Mouse (Mus musculus) heart, postnatal 4 days (tissue): Measurements from ENCODE around the gene Bad. TPM values are rescaled to one million over a fixed set of nuclear protein-coding genes. Genes with fewer than 3 reads are reported as not detected.
A peak's percentile ranks its signal among the peaks of the same experiment; 100 is the strongest.
"Not testable (repeated sequence)": the region's sequence is repeated elsewhere in the genome, so short reads cannot be mapped to it uniquely, and the experiment has no call there.

Experiments
- DNase-seq: peaks from one replicate; pipeline ENCODE4 v3.0.0; 2021
- total RNA-seq, 2 experiments: library from RNA; stranded (reverse); gene quantifications; 2 replicates each; pipeline ENCODE4 v1.2.3; 2021

The Bad gene
- 10 to 100 TPM; 29.6 to 30.5 TPM for total RNA-seq

DNA sequence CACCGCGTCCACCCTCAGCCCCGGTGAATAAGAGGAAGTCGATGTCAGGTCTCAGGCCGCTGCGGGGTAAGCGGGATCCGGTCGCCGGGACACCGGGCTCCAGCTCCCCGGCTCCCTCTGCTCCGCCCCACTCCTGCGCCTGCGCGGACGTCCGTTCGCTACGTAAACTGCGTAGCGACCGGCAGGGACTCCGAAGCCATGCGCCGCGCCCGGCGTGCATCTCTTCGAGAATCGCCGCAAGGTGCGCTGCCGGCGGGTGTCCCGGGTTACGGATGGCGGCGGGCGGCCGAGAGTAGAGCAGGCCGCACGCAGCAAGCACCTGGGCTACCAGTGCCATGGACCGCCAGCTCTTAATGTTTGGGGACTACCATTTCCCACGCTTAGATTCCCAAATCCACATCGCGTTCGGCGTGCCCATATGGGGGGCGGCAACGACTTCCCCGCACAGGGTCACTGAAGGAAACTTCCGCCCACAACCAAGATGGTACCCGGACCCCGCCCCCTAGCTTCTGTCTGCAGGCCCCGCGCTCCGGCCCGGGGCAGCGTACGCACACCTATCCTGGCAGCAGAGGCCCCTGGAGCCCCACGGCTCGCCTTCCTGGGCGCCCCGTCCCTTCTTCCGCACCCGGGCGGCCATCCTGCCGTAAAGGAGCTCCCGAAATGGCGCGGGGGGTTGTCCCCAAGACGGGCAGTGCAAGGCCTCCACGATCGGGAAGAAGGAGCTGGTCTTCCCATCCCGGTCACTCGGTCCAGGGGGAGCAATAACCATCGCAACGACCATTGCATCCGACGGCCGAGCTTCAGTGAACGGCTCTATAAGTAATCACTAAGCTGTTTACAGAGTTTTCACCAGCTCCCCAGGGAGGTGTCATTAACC lies at the start of gene Bad:
Gene Bad, plus strand, starts transcription at position 490 of the 877 bp plus-strand sequence.
- peak; percentile 97 for DNase-seq

DNA sequence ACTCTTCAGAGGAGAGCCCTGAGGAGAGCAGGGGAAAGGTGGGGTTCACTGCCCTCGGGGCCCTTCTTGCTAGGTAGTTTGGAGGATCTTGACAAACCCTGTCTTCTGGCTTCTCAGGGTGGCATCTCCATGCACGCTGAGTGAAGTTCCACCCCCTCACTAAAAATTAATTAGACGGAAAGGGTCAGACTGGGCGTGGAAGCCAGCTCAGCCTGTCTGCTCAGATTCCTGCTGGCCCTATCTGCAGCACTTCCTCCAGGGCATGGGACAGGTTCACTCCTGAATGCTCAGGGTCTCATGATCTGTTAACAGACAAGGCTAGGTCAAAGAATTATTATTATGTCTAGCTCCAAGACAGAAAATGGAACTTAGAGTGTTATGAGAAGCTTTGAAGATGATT lies 49.1 kb upstream of the Bad start:
- DNase-seq = no peak

DNA sequence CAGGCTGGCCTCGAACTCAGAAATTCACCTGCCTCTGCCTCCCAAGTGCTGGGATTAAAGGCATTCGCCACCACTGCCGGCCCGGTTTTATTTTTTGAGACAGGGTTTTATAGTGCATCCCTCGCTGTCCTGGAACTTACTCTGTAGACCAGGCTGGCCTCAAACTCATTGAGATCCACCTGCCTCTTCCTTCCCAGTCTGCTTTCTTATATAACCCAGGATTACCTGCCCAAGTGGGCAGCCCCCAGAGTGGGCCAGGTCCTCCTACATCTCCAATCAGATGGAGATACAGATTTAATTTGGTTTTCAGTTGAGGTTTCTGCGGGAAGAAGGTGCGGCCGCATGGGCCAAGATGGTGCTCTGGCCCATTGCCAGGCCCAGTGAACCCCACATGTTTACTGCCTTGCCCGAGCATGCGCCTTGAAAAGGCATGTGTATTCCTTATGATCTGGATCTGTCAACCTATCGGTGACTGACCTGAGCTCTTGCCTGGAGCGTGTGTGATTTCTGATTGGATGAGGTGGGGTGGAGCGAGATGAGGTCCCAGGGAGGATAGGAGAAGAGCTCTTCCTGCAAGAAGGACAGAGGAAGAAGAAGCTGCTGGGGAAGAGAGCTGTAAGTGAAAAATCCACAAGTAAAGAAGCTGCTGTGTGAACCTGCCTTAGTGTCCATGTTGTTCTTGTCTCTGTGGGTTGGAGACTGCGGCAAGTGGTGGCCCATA lies 47.8 kb upstream of the Bad start:
- no peak for DNase-seq

- not testable (repeated sequence) for DNase-seq
These were observed 45.9 kb upstream of the Bad start for GRCm38 (mm10) chr19:6895608-6896305.

DNA sequence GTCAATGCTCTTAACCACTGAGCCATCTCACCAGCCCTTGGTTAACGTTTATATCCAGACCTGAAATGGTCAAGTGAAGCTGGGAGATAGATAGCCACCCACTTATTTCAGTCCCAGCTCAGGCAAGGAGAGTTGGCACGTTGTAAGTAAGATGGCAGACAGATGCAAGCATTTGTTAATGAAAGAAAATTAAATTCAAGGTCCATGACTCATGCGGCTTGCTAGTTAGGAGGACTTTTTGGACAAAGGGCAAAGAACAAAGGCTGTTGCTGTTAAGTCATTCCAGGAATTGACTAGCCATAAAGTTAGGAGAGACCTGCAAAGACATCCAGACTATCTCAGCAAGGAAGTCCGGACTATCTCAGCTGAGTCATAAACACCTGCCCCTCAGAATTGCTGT lies 42.0 kb upstream of the Bad start:
- no peak for DNase-seq

DNA sequence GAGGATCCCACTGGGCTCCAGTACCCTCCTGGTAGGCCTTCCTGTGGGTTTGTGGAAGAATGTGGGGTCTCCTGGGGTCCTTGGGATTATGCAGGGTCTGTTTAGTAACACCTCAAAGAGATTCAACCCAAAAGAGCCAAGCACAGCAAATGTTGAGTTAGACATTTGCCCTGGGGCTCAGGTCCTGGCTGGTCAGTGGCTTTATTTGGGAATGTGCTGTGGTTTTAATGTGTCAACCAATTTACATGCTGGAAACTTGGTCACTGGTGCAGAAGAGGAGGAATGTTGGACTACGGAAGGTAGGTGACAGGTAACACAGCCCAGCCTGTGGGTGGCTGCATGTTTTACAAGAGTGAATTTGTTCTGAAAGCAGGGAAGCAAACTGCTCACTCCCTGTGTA lies 38.6 kb upstream of the Bad start:
- DNase-seq = no peak

- DNase-seq = no peak
These were observed 36.8 kb upstream of the Bad start for GRCm38 (mm10) chr19:6904846-6905245.

DNA sequence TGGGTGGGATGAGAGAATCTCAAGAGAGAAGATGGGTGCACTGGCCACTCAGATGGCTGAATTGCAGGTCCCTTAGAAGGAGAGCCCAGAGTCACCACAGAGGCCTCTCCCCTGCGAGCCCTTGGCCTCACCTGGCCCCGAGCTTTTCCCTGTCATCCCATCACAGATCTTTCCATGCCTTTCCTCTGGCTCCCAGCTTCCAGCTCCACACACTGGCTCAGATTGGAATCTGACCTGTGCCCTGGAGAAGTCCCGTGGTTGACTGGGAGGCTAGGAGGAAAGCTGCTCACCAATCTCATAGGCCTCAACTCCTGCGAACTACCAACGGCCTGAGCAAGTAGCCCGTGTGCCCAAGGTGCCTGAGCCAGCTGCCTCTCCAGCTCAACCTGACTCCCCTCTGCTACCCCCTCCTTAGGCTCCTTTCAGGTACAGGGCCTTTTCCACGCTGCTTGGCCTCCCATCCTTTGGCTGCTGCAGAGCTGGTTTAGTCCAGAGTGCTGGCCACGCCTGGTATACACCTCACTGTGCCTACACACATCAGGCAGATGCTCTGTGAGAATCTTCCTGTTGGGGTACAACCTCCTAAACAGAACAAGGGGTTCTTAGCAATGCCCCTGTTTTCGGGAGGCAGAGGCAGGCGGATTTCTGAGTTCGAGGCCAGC lies 36.0 kb upstream of the Bad start:
- no peak for DNase-seq

DNA sequence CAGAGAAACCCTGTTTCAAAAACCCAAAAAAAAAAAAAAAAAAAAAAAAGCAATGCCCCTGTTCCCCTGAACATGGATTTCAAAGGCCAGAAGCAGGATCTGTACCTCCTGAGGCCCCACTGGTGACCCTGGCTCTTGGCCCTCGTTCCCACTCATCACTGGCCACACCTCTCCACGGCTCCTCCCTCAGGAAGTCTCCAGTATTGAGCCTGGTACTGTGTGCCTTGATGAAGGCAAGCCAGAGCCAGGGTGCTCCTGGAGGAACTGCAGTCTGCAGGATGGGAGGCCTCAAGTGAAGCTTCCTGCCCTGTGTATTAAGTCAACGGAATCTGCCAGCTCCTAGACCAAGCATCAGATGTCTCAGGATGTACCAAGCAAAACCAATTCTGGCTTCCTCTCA lies 35.5 kb upstream of the Bad start:
- DNase-seq = no peak

GRCm38 (mm10) chr19:6907094-6907493 lies 34.6 kb upstream of the Bad start:
- DNase-seq = no peak

DNA sequence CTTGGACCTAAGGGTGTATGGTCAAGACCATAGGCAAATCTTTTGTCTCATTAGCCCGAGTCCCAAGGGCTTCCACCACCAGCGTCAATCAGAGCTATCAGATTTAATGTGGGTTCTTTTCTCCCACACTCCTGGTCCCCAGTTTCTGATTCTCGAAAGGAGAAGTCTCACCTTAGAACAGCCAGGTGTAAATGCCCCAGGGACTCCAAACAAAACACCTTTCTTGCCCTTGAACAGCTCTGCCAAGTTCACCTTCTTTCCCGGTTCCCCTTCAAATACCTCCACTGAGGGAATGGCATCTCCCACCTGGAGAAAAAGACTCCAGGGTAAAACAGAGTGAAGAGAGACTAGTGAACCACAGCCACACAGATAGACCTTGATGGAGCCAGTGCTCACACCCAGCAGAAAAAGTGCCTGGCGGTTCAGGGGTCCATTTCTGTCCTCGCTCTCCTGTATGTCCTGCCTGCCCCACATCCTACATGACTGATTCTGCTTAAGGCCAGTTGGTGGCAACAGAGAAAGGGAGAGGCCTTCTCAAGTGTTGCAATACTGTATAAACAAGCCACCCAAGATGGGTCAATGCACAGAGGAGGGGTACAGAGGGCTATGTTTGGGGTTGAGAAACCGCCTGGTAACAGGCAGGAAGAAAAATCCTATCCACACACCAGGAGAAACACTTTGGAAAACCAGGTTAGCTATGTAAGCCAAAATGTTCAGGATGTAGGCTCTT lies 33.7 kb upstream of the Bad start:
- no peak for DNase-seq

DNA sequence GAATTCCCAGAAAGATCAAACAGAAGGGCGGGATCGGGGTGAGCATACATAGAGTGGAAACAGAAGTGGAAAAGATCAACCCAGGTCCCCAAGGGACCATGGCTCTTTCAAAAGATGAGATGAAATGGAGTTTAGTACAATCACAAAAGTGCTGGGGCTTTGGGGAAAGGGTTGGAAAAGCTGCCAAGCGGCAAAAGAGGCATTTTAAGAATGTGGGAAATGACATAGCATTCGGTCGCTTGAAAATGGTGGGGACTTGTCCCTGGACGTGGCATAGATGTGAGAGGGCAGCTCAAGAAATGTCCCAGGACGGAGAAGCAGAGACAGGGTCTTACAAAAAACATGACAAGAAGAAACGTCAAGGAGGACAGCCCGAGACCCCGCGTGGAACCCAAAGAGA lies 32.6 kb upstream of the Bad start:
- DNase-seq = no peak

DNA sequence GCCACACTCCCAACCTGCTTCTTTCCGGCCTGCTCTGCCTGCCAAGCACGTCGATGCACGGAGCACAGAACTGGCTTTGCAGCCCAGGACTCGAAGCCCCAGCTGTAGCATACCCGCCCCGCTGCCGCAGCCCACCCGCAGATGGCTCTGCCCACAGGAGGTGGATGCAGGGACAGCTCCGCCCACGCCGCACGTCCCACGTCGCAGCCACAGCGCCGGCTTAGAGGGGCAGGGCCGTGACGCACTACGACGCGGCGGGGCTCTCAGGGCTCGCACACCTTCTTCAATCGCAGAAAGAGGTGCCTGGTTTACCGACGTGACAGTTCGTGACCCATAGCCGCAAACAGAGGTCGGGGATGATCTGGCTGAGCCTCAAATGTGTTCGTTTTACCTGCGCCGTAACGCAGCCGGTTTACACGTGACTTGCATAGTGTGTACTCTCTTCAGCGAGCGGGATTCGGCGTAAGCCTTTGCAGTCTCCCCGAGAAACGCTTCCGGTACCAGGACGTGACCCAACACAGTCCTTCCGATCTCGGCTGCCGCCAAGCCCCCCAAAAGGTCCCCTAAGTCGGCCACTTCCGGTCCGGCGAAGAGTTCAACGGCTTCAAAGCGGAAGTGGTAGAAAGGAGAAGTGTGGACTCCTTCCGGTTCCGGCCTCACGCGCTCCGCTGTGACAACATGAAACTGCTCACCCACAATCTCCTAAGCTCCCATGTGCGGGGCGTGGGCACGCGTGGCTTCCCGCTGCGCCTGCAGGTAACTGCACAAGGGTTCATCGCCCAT lies 32.0 kb upstream of the Bad start, which contains the start of the genes Trmt112 and Prdx5:
Gene Trmt112, plus strand, starts transcription at position 192 of the 783 bp plus-strand sequence.
Gene Prdx5, minus strand, starts transcription at position 600 of the 783 bp plus-strand sequence.
- peak; percentile 90 for DNase-seq

GRCm38 (mm10) chr19:6910306-6910705 lies 31.4 kb upstream of the Bad start:
- peak; percentile 62 for DNase-seq

DNA sequence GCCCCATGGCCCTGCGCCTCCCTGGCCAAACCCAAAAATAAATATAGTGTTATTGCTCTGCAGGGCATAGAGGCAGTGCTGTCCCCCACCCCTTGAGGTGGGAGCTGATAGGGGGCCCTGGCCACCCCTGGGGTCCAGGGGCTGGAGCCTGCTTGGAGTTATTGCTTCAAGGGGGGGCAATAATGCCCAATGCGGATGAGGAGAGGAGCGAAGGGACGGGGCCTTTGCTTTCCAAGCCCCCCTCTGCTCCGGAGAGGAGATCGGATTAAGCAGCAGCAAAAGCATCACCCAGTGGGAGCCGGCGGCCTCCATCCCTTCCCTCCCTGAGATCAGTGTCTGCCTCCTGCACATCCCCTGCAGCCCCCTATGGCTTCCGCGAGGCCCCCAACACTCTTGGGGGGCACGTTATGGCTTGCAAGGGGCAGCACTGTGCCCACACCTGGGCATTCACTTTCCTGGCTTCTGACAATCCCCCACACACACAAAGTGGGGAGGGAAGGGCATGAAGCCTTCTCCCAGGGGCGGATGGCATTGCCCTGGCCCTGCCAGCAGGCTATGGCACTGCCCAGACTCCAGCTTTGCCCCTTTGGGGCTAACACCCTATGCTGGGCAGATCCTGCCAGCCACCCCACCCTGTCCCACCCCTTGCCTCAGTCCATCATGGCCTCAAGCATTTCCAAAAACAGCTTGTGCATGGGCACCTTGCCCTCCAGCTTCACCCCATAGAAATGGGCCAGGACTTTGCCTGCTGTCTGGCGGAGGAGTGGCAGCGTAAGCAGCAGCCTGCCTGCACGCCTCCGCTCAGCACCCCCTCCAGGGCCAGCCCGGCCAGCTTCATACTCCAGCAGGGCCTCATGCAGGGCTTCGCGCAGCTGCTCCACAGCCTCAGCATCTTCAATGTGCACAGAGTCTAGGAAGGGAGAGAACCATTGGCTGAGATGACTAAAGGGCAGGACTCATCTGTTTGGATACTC lies 30.3 kb upstream of the Bad start:
- DNase-seq = no peak

DNA sequence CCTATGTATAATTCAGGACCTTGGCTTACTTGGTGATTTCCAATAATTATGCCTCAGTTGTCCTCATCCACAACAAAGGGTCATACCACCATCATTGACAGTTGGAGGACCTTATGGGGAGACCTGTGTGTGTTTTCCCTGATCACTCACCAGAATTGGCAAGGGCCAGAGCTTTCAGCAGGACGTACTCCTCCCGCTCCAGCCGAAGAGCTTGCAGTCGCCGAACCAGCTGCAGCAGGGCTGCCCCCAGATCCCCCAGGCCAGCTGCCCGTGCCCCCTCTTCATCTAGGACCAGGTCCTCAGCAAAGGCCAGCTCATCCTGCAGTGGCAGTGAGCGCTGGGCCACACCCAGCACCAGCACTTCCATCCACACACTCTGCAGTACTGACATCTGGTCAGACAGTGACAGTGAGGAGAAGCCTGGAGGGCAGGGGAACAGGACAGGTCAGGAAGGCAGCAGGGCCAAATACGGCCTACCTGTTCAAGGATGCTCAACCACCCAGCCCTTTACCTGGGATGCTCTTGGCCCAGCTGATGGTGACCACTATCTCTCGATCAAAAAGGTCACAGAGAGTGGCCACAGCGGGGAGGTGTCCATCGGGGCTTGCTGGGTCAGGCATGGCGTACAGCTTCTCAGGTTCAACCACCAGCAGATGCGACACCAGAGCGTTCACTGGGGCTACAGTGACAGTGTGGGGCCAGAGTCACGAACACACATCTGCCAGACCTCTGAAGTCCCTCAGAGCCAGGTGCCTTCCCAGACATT lies 29.3 kb upstream of the Bad start:
- no peak for DNase-seq

DNA sequence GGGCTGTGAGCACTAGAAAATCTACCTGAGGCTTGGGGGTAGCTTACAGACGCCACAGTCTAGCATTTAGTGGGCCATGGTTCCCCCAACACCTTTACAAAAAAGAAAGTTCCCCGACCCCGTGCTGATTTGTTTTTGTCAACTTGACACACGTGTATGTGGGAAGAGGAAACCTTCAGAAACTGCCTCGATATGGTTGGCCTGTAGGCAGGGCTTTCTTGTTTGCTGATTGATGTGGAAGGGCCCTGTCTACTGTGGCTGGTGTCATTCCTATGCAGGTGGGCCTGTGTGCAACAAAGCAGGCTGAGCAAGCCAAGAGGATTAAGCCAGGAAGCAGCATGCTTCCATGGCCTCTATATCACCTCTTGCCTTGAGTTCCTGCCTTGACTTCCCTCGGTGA lies 28.6 kb upstream of the Bad start:
- DNase-seq = no peak

DNA sequence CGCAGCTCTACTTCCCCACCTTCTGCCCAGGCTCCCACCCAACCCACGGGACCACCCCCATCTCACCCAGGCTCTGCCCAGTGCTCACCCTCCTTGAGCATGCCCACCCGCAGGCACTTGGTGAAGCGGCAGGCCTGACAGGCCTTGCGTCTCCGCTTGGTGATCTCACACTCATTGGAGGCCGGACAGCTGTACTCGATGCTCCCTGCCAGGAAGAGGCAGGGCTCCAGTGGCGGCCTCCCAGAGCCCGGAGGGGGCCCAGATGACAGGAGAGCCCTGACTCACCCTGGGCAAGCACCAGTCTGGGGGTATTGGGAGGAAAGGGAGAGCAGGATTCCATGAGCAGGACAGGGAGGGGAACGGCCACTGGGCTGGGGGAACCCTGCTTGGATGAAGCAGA lies 27.7 kb upstream of the Bad start:
- DNase-seq = peak; percentile 57

- DNase-seq = no peak
These were observed 27.1 kb upstream of the Bad start for GRCm38 (mm10) chr19:6914540-6914939.
